Mouse (Mus musculus): ENCODE measurements at regions not wholly inside any gene's neighbourhood (a gene's known extent, or its start where the extent isn't known, plus 50 kb on each side); places are given as distances from the start of the nearest gene placed in this dataset.
A peak's percentile ranks its signal among the peaks of the same experiment; 100 is the strongest.

DNA sequence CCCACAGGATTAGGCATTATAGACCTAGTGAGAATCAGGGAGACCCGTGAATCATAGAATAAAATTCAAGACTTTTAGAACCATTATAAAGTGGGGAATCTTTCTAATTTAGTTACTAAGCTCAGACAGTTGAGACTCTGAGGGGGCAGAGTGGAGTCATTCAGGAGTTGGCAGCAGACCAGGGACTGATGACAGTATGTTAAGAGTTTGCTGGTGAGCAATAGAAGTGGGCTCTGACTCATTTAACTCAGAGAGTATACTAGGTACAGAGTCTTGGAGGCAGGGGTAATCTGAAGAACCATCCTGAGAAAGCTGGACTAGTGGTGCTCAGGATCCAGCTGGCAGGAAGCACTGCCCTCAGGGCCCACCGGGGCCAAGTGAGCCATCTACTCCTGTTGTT lies 184.9 kb upstream of the Npy start:
- no peak for DNase-seq (ENCODE audit: low read depth, low spot score)

DNA sequence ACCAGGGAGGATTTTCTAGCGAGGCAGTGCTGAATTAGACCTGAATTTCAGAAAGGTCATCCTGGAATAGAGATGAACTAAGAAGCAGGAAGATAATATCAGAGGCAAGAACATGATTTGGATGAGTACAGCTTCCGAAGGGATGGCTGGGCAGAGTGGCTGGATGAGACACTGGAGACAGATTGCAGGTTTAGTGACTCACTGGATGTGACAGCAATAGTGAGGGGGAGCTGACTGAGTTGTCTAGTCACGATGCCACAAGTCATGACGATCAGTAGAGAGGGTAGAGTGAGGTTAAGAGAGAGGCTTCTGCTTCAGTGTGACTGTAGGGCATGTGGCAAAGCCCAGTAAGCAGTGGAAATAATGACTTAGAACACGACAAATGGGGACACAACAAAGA lies 181.3 kb upstream of the Npy start:
- DNase-seq (ENCODE audit: low read depth, low spot score) = no peak

- DNase-seq (ENCODE audit: low read depth, low spot score) = no peak
Observed at GRCm38 (mm10) chr6:49654541-49655130, 167.9 kb upstream of the Npy start.

- DNase-seq (ENCODE audit: low read depth, low spot score) = no peak
Observed at GRCm38 (mm10) chr6:49655241-49655640, 167.3 kb upstream of the Npy start.

- no peak for DNase-seq (ENCODE audit: low read depth, low spot score)
Observed at GRCm38 (mm10) chr6:49656359-49657280, 165.9 kb upstream of the Npy start.

- DNase-seq (ENCODE audit: low read depth, low spot score) = no peak
Observed at GRCm38 (mm10) chr6:49657988-49658387, 164.5 kb upstream of the Npy start.

GRCm38 (mm10) chr6:49670991-49671390 lies 151.5 kb upstream of the Npy start:
- DNase-seq (ENCODE audit: low read depth, low spot score) = no peak

DNA sequence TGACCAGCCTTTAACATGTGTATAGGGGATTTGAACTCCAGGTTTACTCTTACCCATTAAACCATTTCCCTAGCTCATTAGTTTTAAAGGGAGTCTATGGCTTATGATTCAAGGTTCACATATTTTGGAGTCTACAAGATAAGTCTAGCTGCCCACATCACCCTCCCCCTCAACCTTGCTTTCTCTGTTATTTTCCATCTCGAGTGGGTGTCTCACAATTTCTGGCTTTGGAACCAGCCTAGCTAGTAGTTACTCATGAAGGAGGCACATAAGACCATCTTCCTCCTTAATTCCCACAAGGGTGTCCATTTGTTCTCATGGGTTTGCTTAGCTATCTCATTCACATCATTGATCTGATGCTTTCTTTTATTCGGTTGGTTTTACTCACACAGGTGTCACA lies 150.6 kb upstream of the Npy start:
- DNase-seq (ENCODE audit: low read depth, low spot score) = no peak

- no peak for DNase-seq (ENCODE audit: low read depth, low spot score)
Observed at GRCm38 (mm10) chr6:49686776-49687175, 135.7 kb upstream of the Npy start.

GRCm38 (mm10) chr6:49692032-49692539 lies 130.4 kb upstream of the Npy start:
- DNase-seq (ENCODE audit: low read depth, low spot score) = no peak

DNA sequence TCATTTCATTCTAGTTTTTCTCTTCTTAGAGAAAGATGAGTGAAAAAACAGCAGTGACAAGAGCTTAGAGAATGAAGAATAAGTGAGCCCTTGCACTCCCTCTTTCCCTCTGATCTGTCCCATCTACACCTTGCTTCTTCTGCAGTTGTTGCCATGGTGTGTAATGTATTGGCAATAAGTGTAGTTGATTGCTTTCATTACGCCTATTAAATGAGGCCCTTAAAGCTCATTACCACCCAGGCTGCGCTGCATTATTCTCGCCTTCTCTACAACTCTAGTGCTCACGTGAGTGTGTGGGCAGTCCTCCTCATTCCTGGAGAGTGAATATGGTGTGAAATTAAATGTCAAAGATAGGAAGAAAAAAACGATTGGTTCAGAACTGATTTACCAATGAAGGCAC lies 127.7 kb upstream of the Npy start:
- DNase-seq (ENCODE audit: low read depth, low spot score) = no peak

GRCm38 (mm10) chr6:49696990-49697389 lies 125.5 kb upstream of the Npy start:
- DNase-seq (ENCODE audit: low read depth, low spot score) = no peak

GRCm38 (mm10) chr6:49701453-49701852 lies 121.1 kb upstream of the Npy start:
- no peak for DNase-seq (ENCODE audit: low read depth, low spot score)

DNA sequence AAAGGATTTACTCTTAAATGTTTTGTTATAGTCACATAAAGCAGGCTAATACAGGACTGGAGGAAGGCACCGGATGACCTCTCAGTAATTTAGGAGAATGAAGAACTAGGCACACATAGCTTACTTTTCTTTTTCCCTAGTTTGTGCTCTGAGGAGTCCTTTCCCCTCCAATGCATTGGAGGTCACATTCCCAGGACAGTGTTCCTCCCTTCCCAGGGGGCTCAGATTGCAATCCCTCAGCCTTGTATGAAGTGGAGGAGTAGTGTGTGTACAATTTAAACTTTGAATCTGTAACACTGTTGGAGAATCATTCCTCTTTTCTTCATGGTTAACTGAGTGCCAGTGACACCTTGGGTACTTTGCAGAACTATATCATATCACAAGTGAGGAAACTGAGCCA lies 109.5 kb upstream of the Npy start:
- DNase-seq (ENCODE audit: low read depth, low spot score) = no peak

GRCm38 (mm10) chr6:49716520-49716919 lies 106.0 kb upstream of the Npy start:
- peak; percentile 35 for DNase-seq (ENCODE audit: low read depth, low spot score)

DNA sequence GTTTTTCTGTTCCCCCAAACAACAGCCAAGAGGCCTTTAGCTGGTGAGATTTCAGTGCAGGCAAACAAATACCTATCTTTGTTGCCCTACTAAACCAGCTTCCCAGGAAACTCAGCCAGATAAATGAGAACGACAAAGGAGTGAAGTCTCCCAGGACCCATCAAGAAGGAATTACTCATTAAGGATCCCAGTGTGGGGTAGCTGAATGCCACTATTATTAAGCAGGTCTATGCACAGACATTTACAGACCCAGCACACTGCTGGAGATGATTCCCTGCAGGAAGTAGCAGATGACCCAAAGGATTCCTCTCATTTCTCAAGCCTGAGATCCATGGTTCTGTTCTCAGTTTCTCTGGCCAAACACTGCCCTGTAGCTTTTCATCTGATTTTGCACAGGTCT lies 105.6 kb upstream of the Npy start:
- DNase-seq (ENCODE audit: low read depth, low spot score) = no peak

DNA sequence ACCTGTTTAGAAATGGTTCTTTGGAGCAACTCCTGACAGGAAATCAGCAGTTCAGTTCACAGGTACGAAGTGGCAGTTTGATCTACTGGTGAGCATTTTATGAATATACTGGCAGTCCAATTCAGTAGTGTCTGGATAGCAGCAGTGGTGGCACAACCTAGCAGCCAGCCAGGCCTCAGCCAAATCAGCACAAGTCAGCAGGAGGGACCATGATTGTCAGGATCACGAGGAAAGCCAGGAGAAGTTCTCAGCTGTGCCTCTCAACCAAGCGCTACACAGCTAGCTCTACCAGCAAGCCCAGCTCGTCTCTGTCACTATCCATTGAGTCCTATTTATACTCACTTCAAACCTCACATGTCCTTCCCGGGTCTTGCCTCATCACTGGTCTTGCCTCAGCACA lies 89.3 kb upstream of the Npy start:
- no peak for DNase-seq (ENCODE audit: low read depth, low spot score)

DNA sequence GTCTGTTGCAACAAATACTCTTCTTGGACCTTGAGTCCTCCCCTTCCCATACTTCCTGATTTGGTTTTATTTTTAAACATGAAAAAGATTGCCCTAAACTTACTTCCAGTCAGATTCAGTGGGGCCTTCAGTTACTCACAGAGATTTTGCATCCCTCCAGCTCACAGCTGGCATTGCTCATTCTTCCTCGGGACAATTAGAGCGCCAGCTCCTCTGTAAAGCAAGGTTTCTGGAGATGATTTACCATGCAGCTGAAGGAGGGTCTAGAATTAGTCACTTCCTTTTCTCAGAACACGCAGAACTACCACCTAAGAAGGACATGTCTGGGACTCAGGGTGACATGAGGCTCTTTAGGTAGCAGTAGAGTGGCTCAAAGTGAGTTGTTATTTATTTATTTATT lies 79.4 kb upstream of the Npy start:
- DNase-seq (ENCODE audit: low read depth, low spot score) = no peak

DNA sequence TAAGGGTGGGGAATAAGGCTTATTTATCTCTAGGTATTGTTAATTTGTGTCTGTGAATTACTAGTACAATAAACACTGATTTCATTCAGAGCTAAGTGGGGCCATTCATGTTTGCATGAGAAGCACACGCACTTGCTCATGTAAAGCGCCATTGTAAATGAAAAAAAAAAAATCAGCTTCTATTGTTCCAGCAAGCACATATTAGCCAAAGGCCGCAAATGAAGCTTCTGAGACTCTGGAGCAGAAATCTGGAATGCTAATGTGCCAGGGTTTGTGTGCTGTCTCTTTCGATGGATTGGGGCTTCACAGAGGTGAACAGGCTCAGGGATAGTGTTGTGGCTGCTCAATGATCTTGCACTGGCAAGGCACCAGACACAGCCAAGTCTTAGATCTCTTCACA lies 77.2 kb upstream of the Npy start:
- DNase-seq (ENCODE audit: low read depth, low spot score) = no peak

GRCm38 (mm10) chr6:49750544-49750943 lies 72.0 kb upstream of the Npy start:
- no peak for DNase-seq (ENCODE audit: low read depth, low spot score)

- no peak for DNase-seq (ENCODE audit: low read depth, low spot score)
Observed at GRCm38 (mm10) chr6:49759614-49760013, 62.9 kb upstream of the Npy start.

DNA sequence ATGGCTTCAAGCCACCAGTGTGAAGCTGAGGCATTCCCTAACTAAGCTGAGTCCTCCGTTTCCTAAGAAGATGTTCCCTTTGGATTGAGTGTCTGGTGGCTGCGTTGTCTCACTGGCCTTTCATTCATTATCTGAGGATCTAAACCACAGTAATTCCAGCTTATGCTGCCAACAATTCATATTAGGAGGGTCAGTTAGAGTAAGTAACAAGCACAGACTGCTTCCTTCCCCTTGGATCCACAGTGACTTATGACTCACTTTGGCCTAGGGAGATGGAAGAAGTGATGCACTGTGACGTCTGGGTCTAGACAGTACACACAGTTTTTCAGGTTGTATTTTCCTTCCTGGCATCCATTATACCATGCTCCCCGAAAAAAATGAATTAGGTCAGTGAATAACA lies 57.8 kb upstream of the Npy start:
- DNase-seq (ENCODE audit: low read depth, low spot score) = no peak
